Mouse (Mus musculus) C2C12 (cell line): ENCODE measurements around the gene Exosc5. TPM values are rescaled to one million over a fixed set of nuclear protein-coding genes. Genes with fewer than 3 reads are reported as not detected.

Experiments used
- H3K27me3 ChIP-seq: one replicate; pipeline ENCODE4 v1.6.1; 2011; ENCODE audit not compliant: control insufficient read depth, insufficient read depth, insufficient read length
- H3K36me3 ChIP-seq: one replicate; pipeline ENCODE4 v1.6.1; 2011; ENCODE audit not compliant: control insufficient read depth, insufficient read depth
- H3K4me3 ChIP-seq: one replicate; pipeline ENCODE4 v1.5.1; 2011; ENCODE audit warnings: mild to moderate bottlenecking, control low read depth; ENCODE audit not compliant: poor library complexity, insufficient read depth, severe bottlenecking
- H3K79me2 ChIP-seq: one replicate; pipeline ENCODE4 v1.6.1; 2011; ENCODE audit not compliant: control insufficient read depth, insufficient read depth
- H3K79me3 ChIP-seq: one replicate; pipeline ENCODE4 v1.6.1; 2011; ENCODE audit warnings: low read depth, control low read depth
- H3ac ChIP-seq: one replicate; pipeline ENCODE3; 2011; ENCODE audit warnings: low read depth; ENCODE audit not compliant: control insufficient read depth, insufficient read length
- CEBPB ChIP-seq: IDR thresholded peaks from one replicate; pipeline ENCODE4 v1.6.1; 2011; ENCODE audit warnings: low read depth, mild to moderate bottlenecking, control low read depth, moderate library complexity
- CTCF ChIP-seq: IDR thresholded peaks from one replicate; pipeline ENCODE4 v1.5.1; 2011; ENCODE audit not compliant: control insufficient read depth, insufficient read depth, insufficient read length
- FOSL1 ChIP-seq: IDR thresholded peaks from one replicate; pipeline ENCODE4 v1.8.0; 2011; ENCODE audit warnings: mild to moderate bottlenecking, low read length; ENCODE audit not compliant: poor library complexity, insufficient read depth, severe bottlenecking
- MAX ChIP-seq: IDR thresholded peaks from one replicate; pipeline ENCODE4 v1.6.1; 2011; ENCODE audit warnings: mild to moderate bottlenecking, control low read depth
- MYOD1 ChIP-seq: IDR thresholded peaks from one replicate; pipeline ENCODE4 v1.6.1; 2011; ENCODE audit warnings: low read depth; ENCODE audit not compliant: control insufficient read depth, insufficient read length
- MYOG ChIP-seq: IDR thresholded peaks from one replicate; pipeline ENCODE4 v1.6.1; 2011; ENCODE audit not compliant: control insufficient read depth, insufficient read length; ENCODE audit errors: extremely low read depth
- USF1 ChIP-seq: IDR thresholded peaks from one replicate; pipeline ENCODE4 v1.6.1; 2011; ENCODE audit warnings: low read depth, mild to moderate bottlenecking, control low read depth, moderate library complexity
- polyA plus RNA-seq: library from polyadenylated mRNA; unstranded; fragments of >200 nt; fragmentation: generic; extraction: Trizol; gene quantifications from one replicate; pipeline ENCODE4 v1.2.1, GENCODE M21; 2012; ENCODE audit warnings: missing spikeins

Gene Exosc5
- polyA plus RNA-seq, 1 experiment = 53.2 TPM

GRCm38 (mm10) chr7:25707581-25708292 is 48.8 kb downstream of the Exosc5 start:
- H3K79me3 ChIP-seq = no peaks in the 10 kb centered on the region
- H3ac ChIP-seq = no peak overlapping the region
- no peak overlapping the region for H3K4me3 ChIP-seq
- peaks cover 5% of the 10 kb centered on the region for H3K36me3 ChIP-seq
- no peak for TF ChIP-seq MAX
- no peak for TF ChIP-seq CEBPB
- no peak for TF ChIP-seq CTCF
- TF ChIP-seq MYOG = no peak
- H3K79me2 ChIP-seq = no peaks in the 10 kb centered on the region
- H3K27me3 ChIP-seq = no peaks in the 10 kb centered on the region

- Histone ChIP-seq H3K27me3 (no peaks in the 10 kb centered on the region), H3ac (peak overlapping the region; percentile 3), H3K4me3 (no peak overlapping the region), H3K79me3 (no peaks in the 10 kb centered on the region), H3K79me2 (no peaks in the 10 kb centered on the region), H3K36me3 (peaks cover 23% of the 10 kb centered on the region)
- TF ChIP-seq MAX (no peak), MYOD1 (no peak), CTCF (no peak), CEBPB (no peak), FOSL1 (no peak), MYOG (no peak)
Observed at GRCm38 (mm10) chr7:25709961-25710360, 51.0 kb downstream of the Exosc5 start.

- Histone ChIP-seq H3K4me3 (no peak overlapping the region), H3K79me3 (no peaks in the 10 kb centered on the region), H3ac (peak overlapping the region; percentile 6), H3K79me2 (no peaks in the 10 kb centered on the region), H3K36me3 (peaks cover 30% of the 10 kb centered on the region), H3K27me3 (no peaks in the 10 kb centered on the region)
- TF ChIP-seq FOSL1 (no peak), CTCF (no peak), MYOG (no peak), MYOD1 (no peak), USF1 (no peak), CEBPB (no peak), MAX (no peak)
Observed at GRCm38 (mm10) chr7:25710519-25711130, 51.7 kb downstream of the Exosc5 start.

GRCm38 (mm10) chr7:25711165-25711564 is 52.2 kb downstream of the Exosc5 start:
- H3K27me3 ChIP-seq = no peaks in the 10 kb centered on the region
- no peak overlapping the region for H3ac ChIP-seq
- no peak for TF ChIP-seq CEBPB
- no peak for TF ChIP-seq MAX
- H3K79me2 ChIP-seq = peaks cover 5% of the 10 kb centered on the region
- no peak overlapping the region for H3K4me3 ChIP-seq
- no peaks in the 10 kb centered on the region for H3K79me3 ChIP-seq
- peaks cover 33% of the 10 kb centered on the region for H3K36me3 ChIP-seq

GRCm38 (mm10) chr7:25711731-25712197 is 52.8 kb downstream of the Exosc5 start:
- no peaks in the 10 kb centered on the region for H3K27me3 ChIP-seq
- H3K36me3 ChIP-seq = peaks cover 36% of the 10 kb centered on the region
- no peak overlapping the region for H3K4me3 ChIP-seq
- peaks cover 2% of the 10 kb centered on the region for H3K79me3 ChIP-seq
- H3ac ChIP-seq = peak overlapping the region; percentile 25
- H3K79me2 ChIP-seq = peaks cover 11% of the 10 kb centered on the region
- TF ChIP-seq CEBPB (no peak), FOSL1 (no peak), MYOG (no peak), USF1 (no peak), MAX (peak; percentile 37), MYOD1 (no peak), CTCF (no peak)

- Histone ChIP-seq H3K79me2 (peaks cover 21% of the 10 kb centered on the region), H3K79me3 (peaks cover 10% of the 10 kb centered on the region), H3ac (no peak overlapping the region), H3K36me3 (peaks cover 36% of the 10 kb centered on the region), H3K27me3 (no peaks in the 10 kb centered on the region), H3K4me3 (no peak overlapping the region)
- TF ChIP-seq MYOD1 = no peak
- no peak for TF ChIP-seq MAX
- no peak for TF ChIP-seq CTCF
- no peak for TF ChIP-seq USF1
- TF ChIP-seq CEBPB = no peak
- no peak for TF ChIP-seq MYOG
- no peak for TF ChIP-seq FOSL1
Observed at GRCm38 (mm10) chr7:25712801-25713200, 53.8 kb downstream of the Exosc5 start.
